Mouse (Mus musculus) layer of hippocampus, postnatal 14 days (tissue): ENCODE data around the gene Aqp9. TPM values are rescaled to one million over a fixed set of nuclear protein-coding genes. Genes with fewer than 3 reads are reported as not detected.

Experiments
- DNase-seq, 2 experiments: peaks; one replicate each; pipeline ENCODE4 v3.0.0; 2021 to 2022; ENCODE audit warnings: low spot score in 2 of 2, mixed read lengths in 1 of 2
- long read RNA-seq, 2 experiments: library from polyadenylated mRNA; stranded (forward); transcript quantifications; one replicate each; pipeline ENCODE4 v2.0.0; 2021
- total RNA-seq, 2 experiments: library from RNA; stranded (reverse); gene quantifications; 2 replicates each; pipeline ENCODE4 v1.2.3; 2021

Aqp9 gene
- total RNA-seq = 1 to 10 TPM; 2.1 to 2.3 TPM
- long read RNA-seq, experiment 1, partial matches to known transcripts = 0 of 2 reads
- long read RNA-seq, experiment 1, other reads (novel, unspliced or antisense) = 2 of 2 reads
- long read RNA-seq, experiment 2, partial matches to known transcripts = 0 of 7 reads
- long read RNA-seq, experiment 2, other reads (novel, unspliced or antisense) = 6 of 7 reads

GRCm38 (mm10) chr9:71168511-71168910, at the start of gene Aqp9:
TSS of gene Aqp9 (minus strand) at chr9:71168682.
- DNase-seq = no peak

DNA sequence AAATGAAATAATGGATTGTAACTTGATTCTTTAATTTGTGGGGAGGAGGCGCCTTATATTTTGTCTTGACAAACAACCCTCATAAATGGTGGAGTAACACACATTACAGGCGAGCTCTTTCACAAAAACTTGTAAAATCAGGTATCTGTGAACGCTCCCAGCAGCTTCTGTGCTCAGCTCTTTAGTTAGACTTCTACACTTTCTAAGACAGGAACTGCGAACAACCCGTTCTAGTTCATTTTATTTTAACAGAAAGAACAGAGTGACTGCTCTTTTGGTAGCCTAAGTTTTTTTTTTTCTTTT, 49.3 kb upstream of the Aqp9 start:
- no peak for DNase-seq

- peak in 1 of 2 experiments; percentile 8 for DNase-seq
Observed at GRCm38 (mm10) chr9:71216996-71217792, 48.7 kb upstream of the Aqp9 start.

- peak; percentile 11 to 13 for DNase-seq
Observed at GRCm38 (mm10) chr9:71216036-71216995, 47.8 kb upstream of the Aqp9 start.

DNA sequence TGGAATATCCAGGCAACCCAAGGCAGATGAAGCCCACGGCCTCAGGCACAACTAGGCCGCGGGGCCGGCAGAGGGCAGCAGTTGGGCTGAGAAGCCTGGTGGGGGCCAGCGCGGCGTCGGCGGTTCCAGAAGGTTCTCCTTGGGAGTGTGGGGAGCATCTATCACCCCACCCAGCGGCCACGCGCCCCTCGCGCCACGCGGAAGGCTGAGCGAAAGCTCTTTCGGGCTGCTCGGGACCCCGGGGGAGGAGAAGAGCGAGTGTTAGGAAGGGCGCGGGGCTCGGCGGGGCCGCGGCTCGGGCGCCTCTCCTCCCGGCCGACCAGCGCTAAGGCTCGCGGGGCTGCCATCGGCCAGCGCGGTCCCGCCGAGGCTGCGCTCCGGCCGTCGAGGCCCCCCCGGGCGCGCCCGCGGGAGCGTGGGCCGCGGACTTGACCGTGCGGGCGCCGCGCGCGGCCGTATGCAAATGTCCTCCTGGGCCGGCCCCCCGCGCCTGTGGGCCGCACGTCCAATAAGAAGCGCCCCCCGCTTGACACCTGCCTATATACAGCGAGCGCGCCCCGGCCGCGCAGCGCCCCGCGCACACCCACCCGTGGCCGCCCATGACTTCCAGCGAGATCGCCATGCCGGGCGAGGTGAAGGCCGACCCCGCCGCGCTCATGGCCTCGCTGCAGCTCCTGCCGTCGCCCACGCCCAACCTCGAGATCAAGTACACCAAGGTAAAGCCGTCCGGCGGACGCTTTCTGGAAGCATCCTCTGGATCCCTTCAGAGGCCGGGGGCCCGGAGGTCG, 47.0 kb upstream of the Aqp9 start, which contains the start of gene Aldh1a2:
Gene Aldh1a2 (plus strand): TSS at position 542 of the 788 bp plus-strand sequence.
- DNase-seq = peak; percentile 7 to 21

DNA sequence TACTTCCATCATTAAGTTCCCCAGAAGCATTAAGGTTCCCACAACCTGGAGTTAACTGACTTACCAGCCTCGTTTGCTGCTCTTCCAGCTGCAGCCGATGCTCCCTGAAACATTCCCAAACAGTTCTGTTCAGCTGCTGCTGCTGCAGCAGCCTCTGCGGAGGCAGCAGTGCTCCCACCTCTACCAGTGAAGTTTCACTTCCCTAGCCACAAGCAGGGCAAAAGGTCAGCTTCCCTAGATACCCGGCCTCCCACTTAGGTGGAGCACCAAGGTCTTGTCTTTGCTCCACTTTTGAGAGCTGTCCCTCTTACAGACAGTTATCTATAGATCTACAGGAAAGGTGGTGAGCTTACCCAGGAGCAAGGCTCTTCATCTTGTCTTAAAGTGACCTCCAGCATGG, 45.2 kb upstream of the Aqp9 start:
- DNase-seq = no peak

DNA sequence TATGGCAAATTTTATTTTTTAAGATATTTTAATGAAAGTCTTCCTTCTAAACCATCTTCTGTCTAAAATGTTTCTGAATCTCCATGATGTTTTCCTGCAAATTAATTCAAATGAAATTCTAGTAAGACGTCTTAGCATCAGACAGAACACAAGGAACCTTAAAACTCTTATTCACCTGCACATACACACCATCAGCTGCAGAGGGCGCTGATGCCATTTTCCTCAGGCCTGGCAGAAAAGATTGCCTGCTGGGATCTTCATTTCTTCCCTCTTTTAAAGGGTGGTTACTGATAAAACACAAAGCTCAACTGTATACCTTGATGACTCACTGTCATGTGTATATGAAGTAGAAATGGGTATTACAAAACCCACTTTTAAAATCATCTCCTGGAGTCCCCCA, 42.4 kb upstream of the Aqp9 start:
- peak; percentile 22 to 51 for DNase-seq

GRCm38 (mm10) chr9:71209299-71209698, 40.8 kb upstream of the Aqp9 start:
- DNase-seq = no peak

DNA sequence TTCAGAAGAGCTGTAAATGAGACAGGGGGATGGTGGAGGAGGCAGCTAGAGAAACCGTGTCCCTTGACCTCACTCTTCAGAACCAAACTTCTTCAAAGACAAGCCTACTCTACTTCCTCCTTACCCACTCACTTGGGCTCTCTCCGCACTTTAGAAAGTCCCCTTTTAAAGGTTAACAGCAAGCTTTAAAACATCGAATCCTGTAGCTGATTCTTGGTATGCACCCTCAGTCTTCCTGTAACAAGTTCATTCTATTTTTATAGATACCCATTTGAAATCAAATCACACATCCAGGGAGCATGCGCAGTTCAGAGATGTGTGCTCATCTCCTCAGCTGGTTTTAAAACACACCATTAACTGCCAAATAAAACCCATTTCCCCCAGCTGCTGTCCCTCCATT, 33.8 kb upstream of the Aqp9 start:
- no peak for DNase-seq

DNA sequence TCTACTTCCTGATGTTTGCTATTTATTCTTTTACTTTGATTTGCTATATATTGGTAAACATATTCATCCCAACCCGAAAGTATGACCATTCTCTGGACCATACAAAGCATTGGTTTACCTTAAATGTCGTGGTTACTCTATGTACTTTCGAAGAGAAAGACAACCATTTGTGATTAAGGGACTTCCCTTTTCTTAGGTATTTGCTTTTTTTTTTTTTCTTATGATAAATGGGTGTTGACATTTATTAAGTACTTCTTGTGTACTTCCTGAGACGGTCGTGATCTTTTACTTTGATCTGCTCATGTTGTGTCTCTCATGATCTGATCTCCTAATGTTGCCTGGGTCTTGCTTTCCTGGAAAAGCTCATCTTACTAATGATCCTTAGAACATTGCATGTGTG, 30.3 kb upstream of the Aqp9 start:
- DNase-seq = no peak

DNA sequence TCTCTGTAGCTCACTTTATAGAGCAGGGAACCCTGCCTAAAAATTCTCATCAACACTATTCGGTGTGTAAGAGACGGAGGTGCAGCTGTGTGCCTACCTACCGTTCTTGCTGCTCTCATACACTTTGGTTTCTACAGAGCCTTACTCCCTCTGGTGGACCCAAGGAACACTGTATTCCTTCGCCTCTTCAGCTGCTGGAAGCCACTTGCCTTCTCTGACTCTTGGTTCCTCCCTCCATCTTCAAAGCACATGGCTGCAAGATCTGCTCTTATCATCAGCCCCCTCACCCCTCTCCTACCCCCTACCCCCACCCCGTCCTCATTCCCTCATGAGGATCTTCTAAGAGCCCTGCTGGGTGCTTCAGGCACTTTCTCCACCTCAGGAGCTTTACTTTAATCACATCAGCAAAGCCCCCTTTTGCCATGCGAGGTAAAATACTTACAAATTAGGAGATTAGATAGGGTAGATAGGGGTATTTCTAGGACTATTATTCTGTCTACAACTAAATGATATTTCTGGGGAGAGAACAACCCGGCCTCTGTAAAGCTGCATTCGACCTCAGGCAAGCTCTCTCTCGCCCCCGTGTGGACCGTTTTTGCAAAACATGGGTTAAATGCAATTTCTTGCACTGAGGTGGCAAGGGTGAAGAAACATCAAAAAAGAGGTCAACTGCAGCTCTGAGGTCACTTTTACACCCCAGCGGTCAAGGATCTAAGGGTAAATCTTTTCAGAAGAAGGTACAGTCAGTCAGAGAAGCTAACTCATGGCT, 20.3 kb upstream of the Aqp9 start:
- peak; percentile 45 to 54 for DNase-seq

GRCm38 (mm10) chr9:71187396-71187795, 18.9 kb upstream of the Aqp9 start:
- no peak for DNase-seq

- DNase-seq = no peak
Observed at GRCm38 (mm10) chr9:71185823-71186222, 17.3 kb upstream of the Aqp9 start.

DNA sequence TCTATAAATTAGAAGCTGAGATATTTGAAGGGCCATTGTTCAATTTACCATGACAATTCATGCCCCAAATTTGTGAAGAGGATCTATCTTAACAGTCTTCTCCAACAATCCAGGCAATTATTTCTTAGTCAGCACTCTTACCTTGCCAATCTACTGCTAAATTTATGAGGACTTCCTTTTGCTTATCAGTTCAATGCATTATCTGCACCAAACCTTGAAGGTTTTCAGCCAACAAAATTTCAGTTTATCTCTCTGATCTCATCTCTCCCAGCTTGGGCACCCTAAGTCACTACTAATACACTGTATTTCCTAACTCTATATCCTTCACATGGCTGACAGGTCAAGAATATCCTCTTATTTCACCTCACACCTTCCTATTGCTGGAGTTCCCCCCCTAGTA, 16.8 kb upstream of the Aqp9 start:
- DNase-seq = no peak

- DNase-seq = no peak
Observed at GRCm38 (mm10) chr9:71179964-71180700, 11.7 kb upstream of the Aqp9 start.

DNA sequence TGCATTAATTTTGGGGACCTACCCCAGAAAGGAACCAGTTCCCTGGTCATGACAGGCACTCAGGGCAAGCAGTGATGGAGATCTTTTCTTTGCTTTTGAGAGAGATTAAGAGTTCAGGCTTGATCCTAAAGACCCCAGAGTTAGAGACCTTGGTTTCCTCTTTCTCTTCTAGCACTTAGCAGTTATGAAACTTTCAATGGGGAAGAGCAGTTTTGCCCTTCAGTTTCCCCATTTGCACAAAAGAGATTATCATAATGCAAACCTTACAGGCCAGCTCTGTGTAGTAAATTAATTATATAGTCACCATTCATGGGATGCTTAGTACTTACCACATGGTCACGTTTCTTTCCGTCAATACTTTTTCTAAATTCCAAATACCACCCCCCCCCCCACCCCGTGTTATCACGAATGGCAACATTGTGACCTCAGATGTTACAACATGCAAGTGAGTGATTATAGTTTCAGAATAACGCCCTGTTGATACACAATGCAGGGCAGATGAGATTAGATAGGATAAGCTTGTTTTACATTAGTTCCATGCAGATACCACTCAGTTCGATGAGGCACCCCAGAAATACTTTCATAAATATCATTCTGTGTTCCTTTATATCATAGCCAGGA, 10.9 kb upstream of the Aqp9 start:
- no peak for DNase-seq

DNA sequence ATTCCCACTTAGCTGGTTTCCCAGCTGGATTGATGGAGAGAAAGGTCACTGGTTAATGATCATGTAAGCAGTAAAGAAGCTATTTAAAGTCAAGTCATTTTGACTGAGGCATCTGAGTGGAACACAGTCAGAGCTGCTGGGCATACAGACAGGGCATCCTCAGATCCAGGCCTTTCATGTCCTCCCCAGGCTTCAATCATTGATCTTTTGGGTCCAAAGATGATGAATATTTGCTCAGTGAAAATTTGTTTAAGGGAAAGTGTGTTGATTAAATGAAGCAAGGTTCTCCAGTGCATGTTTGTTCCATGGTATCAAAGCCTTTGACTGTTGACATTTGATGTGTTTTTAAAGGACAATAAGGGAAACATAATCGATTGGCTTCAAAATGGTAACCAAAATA, 7.2 kb upstream of the Aqp9 start:
- no peak for DNase-seq

DNA sequence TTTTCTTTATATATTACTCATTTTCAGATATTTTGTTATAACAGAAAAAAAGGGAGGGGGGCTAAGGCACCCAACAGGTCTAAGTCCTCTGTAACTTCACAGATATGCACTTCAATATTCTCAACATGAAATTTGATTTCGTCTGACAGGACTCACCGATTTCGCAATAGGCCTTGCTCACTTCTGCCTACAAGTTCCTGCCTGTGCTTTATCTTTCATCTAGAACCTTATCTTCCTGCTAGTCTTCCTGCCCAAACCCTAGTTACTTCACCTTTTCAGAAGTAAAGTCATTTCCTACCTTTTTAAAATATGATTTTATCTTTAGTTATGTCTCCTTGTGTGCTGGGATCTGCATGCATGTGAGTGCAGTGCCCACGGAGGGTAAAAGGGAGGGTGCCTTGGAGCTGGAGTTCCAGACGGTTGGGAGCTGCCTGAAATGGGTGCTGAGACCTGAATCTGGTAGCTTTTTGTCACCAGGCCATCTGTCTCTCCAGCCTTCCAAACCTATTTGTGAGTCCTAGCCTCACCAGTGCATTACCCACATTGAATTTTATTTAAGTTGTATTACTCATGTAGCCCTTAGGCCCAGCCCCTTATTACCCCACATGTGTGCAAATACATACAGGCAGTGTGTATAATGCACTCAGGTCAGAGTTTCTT, 6.0 kb upstream of the Aqp9 start:
- no peak for DNase-seq

DNA sequence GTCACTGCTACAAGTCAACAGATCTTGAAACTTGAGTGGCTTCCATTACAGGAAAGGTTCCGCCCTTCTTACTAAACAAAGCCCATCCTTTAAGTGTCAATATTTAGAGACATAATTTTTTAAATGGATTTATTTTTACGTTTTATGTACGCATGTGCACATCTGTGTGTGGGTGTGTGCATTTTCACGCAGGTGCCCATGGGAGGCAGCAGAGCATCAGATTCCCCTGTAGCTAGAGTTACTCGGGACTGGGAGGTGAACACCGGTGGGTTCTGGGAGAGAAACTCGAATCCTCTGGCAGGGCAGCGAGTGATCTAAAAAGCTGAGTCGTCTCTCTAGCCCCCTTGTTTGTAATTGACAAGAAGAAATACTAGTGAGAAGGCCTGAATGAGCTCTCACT, 5.1 kb upstream of the Aqp9 start:
- no peak for DNase-seq
